Mouse (Mus musculus): ENCODE data around the gene Ggt5.

The Ggt5 gene

GRCm38 (mm10) chr10:75568851-75569250, 20.3 kb upstream of the Ggt5 start:
- no peak for DNase-seq

GRCm38 (mm10) chr10:75570981-75571657, 18.0 kb upstream of the Ggt5 start:
- DNase-seq: no peak

- no peak for DNase-seq
These were observed 17.2 kb upstream of the Ggt5 start for GRCm38 (mm10) chr10:75571937-75572336.

GRCm38 (mm10) chr10:75573181-75573580, 16.0 kb upstream of the Ggt5 start:
- DNase-seq: no peak

- DNase-seq: no peak
These were observed 15.2 kb upstream of the Ggt5 start for GRCm38 (mm10) chr10:75573965-75574364.

- DNase-seq: no peak
These were observed 10.0 kb upstream of the Ggt5 start for GRCm38 (mm10) chr10:75579129-75579528.

GRCm38 (mm10) chr10:75585876-75586552, 3.1 kb upstream of the Ggt5 start:
- peak; percentile 93 for DNase-seq

GRCm38 (mm10) chr10:75586553-75586879, 2.6 kb upstream of the Ggt5 start:
- no peak for DNase-seq

- DNase-seq: no peak
These were observed 1.4 kb upstream of the Ggt5 start for GRCm38 (mm10) chr10:75587781-75588180.

- DNase-seq: no peak
These were observed 804 bp upstream of the Ggt5 start for GRCm38 (mm10) chr10:75588336-75588735.

- DNase-seq: peak; percentile 33
These were observed 511 bp downstream of the Ggt5 start for GRCm38 (mm10) chr10:75589651-75590050.

- DNase-seq: peak; percentile 92
These were observed 2.2 kb downstream of the Ggt5 start for GRCm38 (mm10) chr10:75591211-75591894.

- peak; percentile 20 for DNase-seq
These were observed 3.4 kb downstream of the Ggt5 start for GRCm38 (mm10) chr10:75592585-75592984.

- DNase-seq: no peak
These were observed 6.8 kb downstream of the Ggt5 start for GRCm38 (mm10) chr10:75595981-75596380.

- DNase-seq: no peak
These were observed 11.1 kb downstream of the Ggt5 start for GRCm38 (mm10) chr10:75600189-75600730.

GRCm38 (mm10) chr10:75605162-75605846, 16.2 kb downstream of the Ggt5 start:
- DNase-seq: peak; percentile 49

- no peak for DNase-seq
These were observed 18.1 kb downstream of the Ggt5 start for GRCm38 (mm10) chr10:75607253-75607652.

GRCm38 (mm10) chr10:75608975-75609374, 19.8 kb downstream of the Ggt5 start:
- DNase-seq: no peak

- no peak for DNase-seq
These were observed 21.3 kb downstream of the Ggt5 start for GRCm38 (mm10) chr10:75610486-75610885.

GRCm38 (mm10) chr10:75616044-75616443, 26.9 kb downstream of the Ggt5 start:
- no peak for DNase-seq

GRCm38 (mm10) chr10:75620818-75621217, 31.7 kb downstream of the Ggt5 start:
- DNase-seq: no peak

GRCm38 (mm10) chr10:75625920-75626319, 36.8 kb downstream of the Ggt5 start:
- no peak for DNase-seq

- no peak for DNase-seq
These were observed 37.9 kb downstream of the Ggt5 start for GRCm38 (mm10) chr10:75626991-75627390.

Data from thymus, postnatal 14 days (tissue).